15 mouse cellular contexts compared by ENCODE assay signal in genomic region chr8:88407716-88408115, GRCm38 (mm10).
"Had no signal": no experiment of that assay in that cellular context is flagged by ENCODE, and none has a peak within 500 bp of the region (broad histone marks: within the 10 kb centered on the region; RNA-seq: fewer than 3 reads in every experiment).

No protein-coding gene starts in this region.

- H3K27ac ChIP-seq: neural tube, embryonic 15.5 days; stomach, embryonic 15.5 days; stomach, postnatal 0 days had no signal

- H3K9ac ChIP-seq: neural tube, embryonic 15.5 days; stomach, embryonic 15.5 days had no signal

- H3K4me3 ChIP-seq: neural tube, embryonic 15.5 days; stomach, embryonic 15.5 days had no signal

- H3K4me1 ChIP-seq: neural tube, embryonic 15.5 days had no signal

- H3K27me3 ChIP-seq: neural tube, embryonic 15.5 days; stomach, embryonic 15.5 days had no signal

- DNase-seq: retina, postnatal 1 day; right cerebral cortex, adult 18-20 months; right cerebral cortex, postnatal 14 days; right cerebral cortex, postnatal 25 days; right cerebral cortex, postnatal 4 days; spleen, adult 18-20 months; thymus, adult 18-20 months; thymus, adult 2 months; thymus, postnatal 14 days; thymus, postnatal 25 days; thymus, postnatal 36 days; thymus, postnatal 4 days had no signal

- H3K9me3 ChIP-seq: stomach, embryonic 15.5 days had no signal

- H3K4me2 ChIP-seq: neural tube, embryonic 15.5 days; stomach, embryonic 15.5 days had no signal

- H3K36me3 ChIP-seq: neural tube, embryonic 15.5 days; stomach, embryonic 15.5 days had no signal
